Mouse (Mus musculus): ENCODE data around the gene Cryba4.
A peak's percentile ranks its signal among the peaks of the same experiment; 100 is the strongest.

Cryba4 gene

DNA sequence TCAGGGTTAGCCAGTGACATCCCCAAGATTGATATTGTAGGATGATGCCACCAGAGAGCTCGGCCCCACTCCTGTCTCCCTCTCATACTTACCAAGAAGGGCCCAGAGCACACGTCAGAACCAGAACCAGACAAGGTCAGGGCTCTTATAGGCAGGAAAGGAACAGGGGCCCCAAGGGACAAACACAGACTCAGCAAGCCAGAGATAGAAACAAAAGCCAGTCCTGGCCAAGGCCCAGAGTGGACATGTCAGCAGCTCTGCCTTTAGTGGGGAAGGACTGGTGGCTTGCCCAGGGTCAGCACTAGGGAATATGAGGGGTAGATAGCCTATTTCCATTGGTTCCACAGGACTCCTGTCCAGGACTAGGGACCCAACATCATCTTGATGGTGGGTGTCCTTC, at the start of gene Cryba4:
Cryba4 (minus strand) TSS at position 119 of the 400 bp plus-strand sequence.
- no peak for DNase-seq

DNA sequence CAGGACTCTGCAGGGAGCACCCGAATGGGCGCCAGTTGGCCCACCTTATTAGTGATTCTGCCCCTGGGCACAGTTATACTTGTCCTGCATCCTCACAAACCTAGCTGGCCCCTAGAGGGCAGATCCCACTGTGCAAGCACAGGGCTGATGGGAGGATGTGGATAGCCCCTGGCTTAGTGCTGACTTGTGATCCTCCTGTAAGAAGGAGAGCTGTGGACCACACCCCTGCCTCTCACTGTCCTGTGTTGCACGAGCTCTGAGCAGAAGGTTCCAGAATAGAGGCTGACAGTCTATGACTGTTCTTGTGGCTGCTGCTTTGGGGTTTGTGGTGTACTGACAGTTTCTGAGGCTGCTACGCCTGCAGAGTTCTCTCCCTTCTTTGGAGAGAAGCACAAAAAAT, 49.4 kb upstream of the Cryba4 start:
- DNase-seq, result no peak

DNA sequence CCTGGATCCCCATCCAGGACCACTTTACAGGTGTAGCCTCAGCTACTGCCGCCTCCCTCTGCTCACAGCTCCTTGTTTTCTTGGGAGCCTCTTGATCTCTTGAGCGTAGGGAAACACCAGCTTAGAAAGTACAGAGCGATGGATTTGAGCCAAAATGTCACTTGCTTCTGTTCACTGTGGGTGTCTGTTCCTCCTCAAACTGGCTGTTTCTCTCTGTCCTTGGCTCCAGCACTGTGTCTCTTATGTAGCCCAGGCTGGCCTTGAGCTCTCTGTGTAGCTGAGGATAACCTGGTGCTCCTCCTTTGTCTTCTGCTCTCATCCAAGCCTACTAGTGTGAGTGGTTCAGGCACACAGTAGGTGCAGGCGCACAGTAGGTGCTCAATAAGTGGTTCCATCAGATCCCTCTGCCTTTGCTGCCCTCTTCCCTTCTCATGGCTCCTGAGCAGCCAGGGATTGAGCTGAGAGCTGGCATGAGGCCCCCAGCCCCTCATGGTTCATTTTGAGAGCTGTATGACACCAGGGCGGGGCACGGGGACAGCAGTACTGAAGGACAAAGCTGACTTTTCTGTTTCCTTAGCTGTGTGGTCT, 48.5 kb upstream of the Cryba4 start:
- DNase-seq, result no peak

DNA sequence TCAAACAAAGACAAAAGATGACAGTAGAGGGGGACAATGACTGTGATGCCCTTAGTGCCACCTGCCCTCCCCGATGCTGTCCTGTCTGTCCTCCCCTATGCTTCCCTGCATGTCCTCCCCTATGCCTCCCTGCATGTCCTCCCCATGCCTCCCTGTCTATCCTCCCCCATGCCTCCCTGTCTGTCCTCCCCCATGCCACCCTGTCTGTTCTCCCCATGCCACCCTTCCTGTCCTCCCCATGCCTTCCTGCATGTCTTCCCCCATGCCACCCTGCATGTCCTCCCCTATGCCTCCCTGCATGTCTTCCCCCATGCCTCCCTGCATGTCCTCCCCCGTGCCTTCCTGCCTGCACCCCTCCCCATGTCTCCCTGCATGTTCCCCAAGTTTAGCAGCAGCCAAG, 47.8 kb upstream of the Cryba4 start:
- DNase-seq, result no peak

DNA sequence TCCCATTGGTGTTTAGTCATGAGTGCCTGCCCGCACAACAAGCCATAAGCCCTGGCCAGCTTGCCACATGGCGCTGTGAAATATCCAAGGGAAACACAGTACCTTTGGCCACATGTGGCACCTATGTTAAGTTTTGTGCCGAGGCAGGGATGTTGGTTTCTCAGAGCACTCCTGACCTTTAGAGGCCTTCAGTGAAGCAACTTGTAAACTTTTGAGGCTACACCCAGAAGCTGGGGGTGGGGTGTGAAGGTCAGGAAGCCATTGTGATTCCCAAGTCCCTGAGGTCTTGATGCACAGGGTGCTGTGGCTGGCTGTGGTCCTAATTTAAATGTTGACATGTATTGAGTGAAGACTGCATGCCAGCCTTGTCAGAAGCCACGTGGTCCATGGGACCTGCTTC, 47.1 kb upstream of the Cryba4 start:
- no peak for DNase-seq

DNA sequence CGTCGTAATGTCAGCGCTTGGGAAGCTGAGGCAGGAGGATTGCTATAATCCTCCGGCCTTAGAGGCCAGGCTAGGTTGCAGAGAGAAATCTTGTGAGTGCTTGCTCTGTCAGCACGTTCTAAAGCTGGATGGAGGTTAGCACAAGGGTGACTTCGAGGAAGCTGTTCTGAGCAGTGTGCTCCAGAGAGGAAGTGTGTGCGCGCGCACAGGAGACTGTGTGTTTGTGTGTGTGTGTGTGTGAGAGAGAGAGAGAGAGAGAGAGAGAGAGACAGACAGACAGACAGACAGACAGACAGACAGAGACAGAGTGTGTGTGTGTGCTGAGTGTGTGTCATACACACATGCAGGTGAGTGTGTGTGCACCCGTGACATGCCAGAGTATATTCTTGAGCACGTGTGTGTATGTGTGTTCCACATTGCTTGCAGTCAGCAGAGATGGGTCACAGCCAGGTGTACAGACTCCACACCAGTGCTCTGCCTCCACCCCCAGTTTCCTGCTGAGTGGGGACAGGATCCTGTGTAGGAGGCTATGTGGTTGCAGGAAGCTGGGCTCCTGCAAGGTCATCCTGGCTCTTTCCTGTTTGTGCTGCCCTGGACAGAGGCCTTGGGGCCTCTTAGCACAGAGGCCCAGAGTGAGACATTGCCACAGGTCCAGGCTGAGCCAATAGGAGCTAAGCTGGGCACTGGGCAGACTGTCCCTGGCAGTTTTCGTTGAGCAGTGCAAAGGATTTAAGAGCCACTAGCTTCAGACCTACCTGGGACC, 46.1 kb upstream of the Cryba4 start:
- peak; percentile 70 for DNase-seq

DNA sequence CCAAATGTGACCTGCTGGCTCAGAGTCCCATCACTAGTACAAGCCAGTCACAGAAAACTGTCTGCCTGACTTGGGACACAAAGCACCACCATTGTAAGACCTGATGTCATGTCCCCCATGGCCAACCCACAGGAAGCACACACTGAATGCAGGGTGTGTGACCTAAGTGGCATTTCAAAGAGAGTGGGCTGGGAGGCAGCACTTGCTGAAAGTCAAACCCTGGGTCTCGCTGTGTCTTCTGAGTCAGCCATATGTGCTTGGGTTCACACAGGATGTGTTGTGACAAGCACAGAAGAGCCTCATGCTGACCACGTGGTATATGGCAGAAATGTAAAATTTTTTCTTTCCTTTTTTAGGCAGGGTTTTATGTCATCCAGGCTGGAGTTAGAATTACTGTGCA, 44.9 kb upstream of the Cryba4 start:
- no peak for DNase-seq

DNA sequence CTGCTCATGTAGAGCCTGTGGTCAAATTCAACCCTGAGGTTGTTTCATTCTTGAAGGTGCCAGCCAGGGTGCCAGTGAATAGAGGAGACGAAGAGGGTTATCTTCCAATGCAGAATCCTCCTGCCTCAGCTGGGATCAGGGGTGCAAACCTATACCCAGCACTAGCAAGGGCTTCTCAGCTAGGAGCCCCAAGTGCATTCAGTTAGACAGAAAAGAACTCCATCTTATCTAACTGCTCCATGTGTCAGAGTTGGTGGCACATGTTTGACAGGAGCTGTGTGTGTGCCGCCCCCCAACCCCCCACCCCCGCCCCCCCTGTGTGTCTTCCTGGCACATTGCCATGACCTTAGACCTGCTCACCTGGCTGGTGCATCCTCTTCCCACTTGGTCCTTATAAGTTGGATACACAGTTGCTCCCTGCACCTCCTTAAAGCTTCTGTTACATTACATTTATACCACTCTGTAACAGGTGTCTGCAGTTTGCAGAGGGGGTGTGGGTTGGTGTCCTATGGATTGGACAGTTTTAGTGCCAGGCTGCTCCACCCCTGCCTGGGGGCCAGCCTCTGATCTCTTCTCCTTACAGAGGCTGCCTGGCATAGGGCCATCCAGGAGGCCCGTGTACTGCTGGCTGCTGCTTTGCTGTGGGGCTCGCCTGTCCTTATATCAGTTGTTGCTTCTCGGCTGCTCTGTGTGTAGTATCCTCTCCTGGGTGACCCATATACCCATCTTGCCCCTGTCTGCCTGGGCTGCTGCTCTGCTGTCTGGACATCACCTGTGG, 44.3 kb upstream of the Cryba4 start:
- peak; percentile 51 for DNase-seq

DNA sequence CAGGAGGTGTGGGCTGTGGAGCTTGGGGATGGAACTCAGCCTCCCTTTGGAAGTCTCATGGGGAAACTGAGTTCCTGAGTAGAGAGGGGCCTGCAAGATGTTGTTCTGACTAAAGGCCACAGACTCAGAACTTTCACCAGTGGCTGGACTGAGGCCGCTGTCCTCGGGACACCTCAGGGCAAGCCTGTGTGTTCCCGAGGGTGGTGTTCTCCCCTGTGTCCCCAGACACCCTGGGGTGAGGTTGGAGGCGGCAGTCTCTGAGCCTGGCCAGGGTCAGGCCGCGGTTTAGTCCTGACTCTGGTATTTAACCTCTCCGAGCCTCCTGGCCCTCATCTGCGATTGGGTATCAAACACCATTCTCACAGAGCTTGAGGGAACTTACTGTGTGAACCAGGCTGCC, 43.2 kb upstream of the Cryba4 start:
- DNase-seq, result no peak

DNA sequence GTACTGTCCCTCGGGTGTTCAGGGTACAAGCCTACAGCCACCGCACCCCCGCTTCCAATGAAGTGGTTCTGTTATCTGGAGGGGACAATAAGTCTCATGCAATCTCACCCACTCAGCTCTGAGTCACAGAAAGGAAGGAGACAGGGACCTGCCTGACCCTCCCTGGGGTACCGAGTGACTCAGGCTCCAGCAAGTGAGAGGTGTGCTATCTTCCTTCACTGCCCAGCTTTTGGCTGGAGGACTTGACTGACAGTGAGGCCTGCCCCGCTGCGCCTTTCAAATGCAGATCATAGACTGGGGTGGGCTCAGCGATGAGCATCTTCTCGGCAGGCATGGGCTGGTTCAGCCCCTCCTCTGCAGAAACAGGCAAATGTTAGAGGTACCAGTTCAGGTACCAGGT, 42.8 kb upstream of the Cryba4 start:
- DNase-seq, result no peak

DNA sequence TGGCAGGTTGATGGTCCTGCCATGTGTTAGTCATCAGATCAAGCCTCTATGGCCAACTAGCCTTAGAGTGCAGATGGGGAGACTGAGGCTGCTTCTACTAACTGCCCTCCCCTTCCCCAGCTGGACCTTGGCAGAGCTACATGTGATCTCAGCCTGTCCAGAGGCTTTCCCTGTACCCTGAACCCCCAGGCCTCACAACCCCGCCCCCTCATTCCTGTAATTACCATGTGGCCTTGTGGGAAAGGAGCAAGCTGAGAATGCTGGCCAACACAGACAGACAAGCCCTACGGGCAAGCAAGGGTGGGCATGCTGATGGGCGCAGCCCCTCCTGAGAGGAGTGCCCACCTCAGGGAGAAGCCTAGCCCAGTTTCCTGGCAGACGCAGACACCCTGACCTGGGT, 42.4 kb upstream of the Cryba4 start:
- DNase-seq, result no peak

DNA sequence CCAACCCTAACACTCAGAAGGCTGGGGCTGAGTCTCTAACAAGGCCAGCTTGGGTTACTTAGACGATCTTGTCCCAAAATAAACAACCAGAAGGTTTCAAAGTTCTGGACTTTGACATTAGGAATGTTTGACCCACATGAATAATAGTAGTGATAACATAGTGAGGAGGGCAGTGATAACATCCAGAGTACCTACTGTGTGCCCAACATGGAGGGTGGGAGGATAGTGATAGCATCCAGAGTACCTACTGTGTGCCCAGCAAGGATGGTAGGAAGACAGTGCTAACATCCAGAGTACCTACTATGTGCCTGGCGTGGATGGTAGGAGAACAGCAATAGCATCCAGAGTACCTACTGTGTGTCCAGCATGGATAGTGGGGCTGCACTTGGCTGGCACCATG, 41.5 kb upstream of the Cryba4 start:
- no peak for DNase-seq

DNA sequence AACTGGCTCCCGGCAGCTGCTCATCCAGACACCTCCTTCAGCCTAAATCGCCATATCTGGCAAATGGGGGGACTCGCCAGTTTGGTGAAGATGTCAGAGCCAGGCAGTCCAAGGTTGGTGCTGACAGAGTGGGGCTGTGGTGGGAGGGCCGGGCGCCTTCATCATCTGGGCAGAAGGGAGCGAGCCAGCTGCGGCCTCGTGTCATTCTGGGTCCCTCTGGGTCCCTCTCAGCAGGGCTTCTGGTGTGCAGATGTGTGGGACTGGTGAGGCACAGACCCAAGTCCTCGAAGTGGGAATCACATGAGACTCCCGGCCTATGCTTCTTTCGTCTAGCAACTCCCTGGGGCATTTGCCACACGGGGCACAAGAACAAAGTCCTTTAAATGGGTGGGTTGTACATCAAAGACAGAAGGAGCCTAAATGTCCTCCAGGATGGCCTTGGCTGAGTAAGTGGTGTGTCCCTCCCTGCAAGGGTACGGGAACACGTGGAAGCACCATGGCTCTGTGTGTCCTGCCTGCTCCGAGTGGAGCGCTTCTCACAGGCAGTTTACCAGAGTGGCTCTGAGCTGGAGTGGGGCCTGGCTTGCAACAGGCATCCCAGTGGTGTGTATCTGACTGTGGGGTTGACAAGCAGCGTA, 40.1 kb upstream of the Cryba4 start:
- DNase-seq, result no peak

DNA sequence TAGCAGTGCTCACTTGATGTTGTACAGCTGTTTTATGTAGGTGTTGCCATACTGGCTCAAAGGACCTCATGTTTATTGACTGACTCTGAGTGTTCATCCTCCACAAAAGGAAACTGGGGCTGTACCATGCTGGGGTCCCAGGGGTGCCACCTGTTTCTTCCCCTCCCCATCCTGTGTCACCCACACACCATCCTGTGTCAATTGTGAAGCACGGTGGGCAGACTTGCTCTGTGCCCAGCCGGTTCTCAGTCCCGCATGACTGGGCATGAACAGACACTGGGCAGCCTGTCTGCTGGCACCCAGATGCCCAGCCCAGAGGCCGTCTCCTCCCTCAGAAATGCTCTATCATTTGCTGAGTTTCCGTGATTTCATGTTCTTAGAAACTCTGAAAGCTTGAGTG, 39.5 kb upstream of the Cryba4 start:
- no peak for DNase-seq

DNA sequence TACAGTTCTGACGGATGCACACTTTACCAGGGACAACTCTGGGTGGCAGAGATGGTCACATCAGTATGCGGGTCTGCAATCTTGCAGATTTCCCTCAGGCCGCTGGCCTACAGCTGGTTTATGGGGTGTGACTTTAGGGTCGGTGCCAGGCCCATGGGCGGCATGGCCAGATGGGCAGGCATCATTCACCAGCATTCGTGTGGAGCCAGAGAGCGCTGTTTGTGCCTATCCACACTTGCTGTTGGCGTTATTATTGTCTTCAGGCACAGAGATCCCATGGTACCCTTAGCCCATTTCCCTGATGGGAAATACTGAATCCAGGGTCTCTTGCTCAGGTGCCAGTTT, 38.2 kb upstream of the Cryba4 start:
- DNase-seq, result no peak

DNA sequence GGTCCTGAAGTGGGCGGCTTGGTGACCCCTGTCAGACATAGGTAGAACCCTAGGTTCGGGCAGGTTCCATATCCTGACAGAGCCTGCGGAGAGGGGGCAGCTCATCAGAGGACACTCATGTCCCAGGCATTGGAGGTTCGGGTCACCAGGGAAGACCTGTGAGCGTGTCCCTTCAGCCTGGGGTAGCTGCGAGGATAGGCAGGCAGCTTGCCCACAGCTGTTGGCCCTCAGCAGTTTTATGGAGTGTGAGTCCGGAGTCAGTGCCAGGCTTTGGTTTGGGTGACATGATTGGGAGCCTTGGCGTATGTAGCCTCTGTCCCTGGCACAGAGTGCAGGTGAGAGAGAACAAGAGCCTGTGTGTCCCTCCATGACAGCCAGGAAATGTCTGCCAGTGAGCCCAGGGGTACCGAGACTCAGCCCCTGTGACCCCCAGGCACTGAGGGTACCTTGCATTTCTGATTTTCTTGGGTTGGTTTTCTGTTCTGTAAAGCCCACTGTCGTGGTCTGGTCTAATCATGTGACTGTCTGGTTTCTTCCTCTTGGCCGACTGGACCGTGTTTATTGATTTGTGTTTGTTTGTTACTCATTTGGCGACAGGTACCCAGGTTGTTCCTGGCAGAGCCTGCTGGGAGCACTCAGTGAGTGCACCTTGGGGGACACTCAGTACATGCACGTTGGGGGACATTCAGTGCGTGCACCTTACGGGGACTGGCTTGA, 37.7 kb upstream of the Cryba4 start:
- DNase-seq, result no peak

DNA sequence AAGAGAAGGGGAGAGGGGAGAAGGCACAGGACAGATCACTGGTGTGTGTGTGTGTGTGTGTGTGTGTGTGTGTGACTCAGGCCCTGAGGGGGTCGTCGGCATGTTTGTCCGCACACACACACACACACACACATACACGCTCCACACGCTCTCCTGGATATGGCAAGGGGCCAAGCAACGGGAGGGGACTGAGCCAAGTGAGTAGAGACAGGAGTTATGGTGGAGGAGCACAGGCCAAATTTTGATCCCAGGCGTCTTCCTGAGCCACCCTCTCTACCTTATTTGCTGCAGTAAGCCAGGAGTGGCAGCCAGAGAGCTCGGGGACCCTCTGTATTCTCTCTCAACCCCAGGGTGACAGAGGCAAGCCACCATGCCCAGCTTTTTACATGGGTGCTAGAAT, 36.9 kb upstream of the Cryba4 start:
- peak; percentile 74 for DNase-seq

DNA sequence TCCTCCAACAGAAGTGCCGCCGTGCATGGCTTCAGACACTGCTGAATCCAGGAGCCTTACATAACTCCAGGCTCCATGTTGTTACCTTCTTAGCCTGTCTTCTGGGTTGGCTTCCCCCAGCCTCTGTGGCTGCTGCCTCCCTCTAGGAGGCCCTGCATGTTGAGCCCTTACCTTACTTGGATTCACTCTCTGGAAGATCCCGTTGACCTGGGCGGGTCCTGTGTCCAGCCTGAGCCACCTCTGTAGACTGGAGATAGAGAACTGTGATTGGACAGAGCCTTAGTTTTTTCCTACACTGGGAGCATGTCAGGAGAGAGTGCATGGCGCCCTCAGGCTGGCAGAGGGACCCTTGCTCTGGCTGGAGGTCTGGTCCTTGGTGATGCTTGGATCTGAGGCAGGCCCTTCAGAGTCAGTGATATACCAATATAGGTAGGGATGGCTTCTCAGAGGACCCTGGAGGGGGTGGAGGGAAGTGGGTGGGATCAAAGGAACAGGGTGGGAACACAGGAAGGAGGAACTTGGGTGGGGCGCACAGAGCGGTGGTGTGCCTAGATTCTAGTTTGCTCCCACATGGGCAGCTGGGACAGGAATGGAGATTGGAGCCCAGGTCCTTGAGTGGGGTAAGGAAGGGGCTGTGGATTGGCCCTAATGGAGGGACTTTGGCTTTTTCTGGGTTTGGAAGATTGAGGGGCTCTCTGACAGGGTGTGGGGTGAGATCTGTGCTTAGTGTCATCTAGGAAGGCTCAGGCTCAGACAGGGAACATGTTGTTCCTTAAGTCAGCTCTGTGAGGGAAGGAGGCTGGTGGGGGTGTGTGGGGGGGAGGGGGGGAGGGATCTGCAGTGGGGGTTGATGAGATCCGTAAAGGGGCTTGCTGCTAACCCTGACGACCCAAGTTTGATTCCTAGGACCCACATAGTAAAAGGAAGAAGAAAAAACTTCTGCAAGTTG, 36.1 kb upstream of the Cryba4 start:
- DNase-seq, result no peak

DNA sequence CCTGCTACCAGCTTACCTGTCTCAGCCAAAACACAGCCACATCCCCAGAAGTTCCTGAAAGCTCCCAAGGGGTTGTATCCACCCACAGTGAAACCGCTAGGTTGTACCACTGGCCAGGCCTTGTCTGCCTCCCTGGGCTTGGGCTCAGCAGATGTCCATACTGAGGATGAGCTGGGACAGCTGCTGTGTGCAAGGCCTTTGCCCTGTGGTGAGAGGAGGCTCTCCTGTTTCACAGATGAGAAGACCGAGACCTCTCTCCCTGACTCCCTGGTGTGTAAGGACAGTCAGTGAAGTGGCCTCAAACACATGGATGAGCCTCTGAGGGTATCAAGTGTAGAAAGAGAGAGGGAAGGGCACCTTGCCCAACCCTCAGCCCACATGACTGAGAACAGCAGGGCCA, 35.3 kb upstream of the Cryba4 start:
- no peak for DNase-seq

DNA sequence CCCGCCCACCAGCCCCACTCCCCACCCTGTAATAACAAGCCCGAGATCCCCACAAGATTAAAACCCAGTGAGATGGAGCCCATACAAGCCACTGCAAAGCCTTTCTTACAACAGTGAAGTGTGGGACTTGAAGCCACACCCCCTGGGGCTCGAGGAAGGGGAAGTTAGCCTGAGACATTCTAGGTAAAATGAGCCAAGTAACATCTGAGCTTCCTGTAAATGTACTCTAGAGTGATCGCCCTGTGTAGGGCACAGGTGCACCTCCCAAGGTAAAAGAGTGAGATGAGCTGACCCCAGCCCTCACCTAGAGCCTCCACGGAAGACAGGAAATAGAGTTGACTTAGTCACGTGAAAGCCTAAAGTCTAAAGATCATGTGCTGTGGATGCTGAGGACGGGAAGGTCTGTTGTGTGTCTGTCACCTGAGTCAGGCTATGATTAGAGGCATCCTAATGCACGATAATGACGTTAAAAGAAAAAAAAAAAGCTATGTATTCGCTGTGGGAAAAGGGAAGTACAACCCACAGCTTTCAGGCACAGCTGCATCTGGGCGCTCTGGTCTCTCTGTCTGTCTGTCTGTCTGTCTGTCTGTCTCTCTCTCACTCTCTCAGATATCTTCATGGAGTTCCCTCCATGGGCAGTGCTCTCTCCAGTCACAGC, 34.8 kb upstream of the Cryba4 start:
- DNase-seq, result peak; percentile 10

DNA sequence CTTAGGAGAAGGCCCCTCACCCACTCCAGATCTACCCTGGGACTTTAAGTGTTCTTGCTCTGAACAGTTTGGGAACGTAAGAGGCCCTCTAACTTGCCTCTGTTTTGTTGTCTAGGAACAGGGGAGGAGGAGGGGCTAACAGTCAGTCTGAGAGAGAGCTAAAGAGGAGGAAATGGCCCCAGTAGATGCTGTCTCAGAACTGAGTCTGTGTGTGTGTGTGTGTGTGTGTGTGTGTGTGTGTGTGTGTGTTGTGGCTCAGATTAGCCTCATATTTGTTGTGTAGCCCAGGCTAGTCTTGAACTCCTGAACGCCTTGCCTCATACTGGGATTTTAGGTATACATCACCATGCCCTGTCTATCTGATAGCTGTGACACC, 34.3 kb upstream of the Cryba4 start:
- DNase-seq, result peak; percentile 12

All from kidney, postnatal 10 days (tissue).